Mouse (Mus musculus) embryonic facial prominence, embryonic 11.5 days (tissue): ENCODE data around the gene Mllt11. TPM values are rescaled to one million over a fixed set of nuclear protein-coding genes. Genes with fewer than 3 reads are reported as not detected.
A peak's percentile ranks its signal among the peaks of the same experiment; 100 is the strongest.

Experiments used
- ATAC-seq: fragments of 200-750 bp; cut with Nextera tagmentation; replicated peaks from 2 replicates; pipeline ENCODE4 v1.8.0; 2017; ENCODE audit warnings: low read depth; ENCODE audit not compliant: insufficient number of reproducible peaks, low FRiP score, low TSS enrichment
- DNase-seq: peaks from one replicate; pipeline ENCODE4 v3.0.0-alpha.2; 2015; ENCODE audit warnings: low spot score
- H3K27ac ChIP-seq: fragments of 300-500 bp; sonication (generic); replicated peaks from 2 replicates; pipeline ENCODE4 v1.5.1; 2014; ENCODE audit warnings: mild to moderate bottlenecking, low read depth, low read length, control low read depth
- H3K27me3 ChIP-seq: fragments of 300-500 bp; sonication (generic); 2 replicates; pipeline ENCODE4 v1.6.1; 2014; ENCODE audit warnings: mild to moderate bottlenecking, low read length, moderate library complexity, mixed read lengths; ENCODE audit not compliant: control insufficient read depth, insufficient read depth
- H3K36me3 ChIP-seq: fragments of 300-500 bp; sonication (generic); replicated peaks from 2 replicates; pipeline ENCODE4 v1.6.1; 2014; ENCODE audit warnings: low read depth, mild to moderate bottlenecking, low read length, moderate library complexity, mixed read lengths; ENCODE audit not compliant: control insufficient read depth, insufficient read depth
- H3K4me1 ChIP-seq: fragments of 300-500 bp; sonication (generic); 2 replicates; pipeline ENCODE4 v1.6.1; 2014; ENCODE audit warnings: low read length, mixed read lengths; ENCODE audit not compliant: control insufficient read depth, insufficient read depth
- H3K4me2 ChIP-seq: fragments of 300-500 bp; sonication (generic); 2 replicates; pipeline ENCODE4 v1.6.1; 2014; ENCODE audit warnings: low read depth, mild to moderate bottlenecking, control low read depth, low read length, moderate library complexity
- H3K4me3 ChIP-seq: fragments of 300-500 bp; sonication (generic); 2 replicates; pipeline ENCODE4 v1.5.1; 2014; ENCODE audit warnings: low read depth, low read length, control low read depth
- H3K9ac ChIP-seq: fragments of 300-500 bp; sonication (generic); replicated peaks from 2 replicates; pipeline ENCODE4 v1.6.1; 2014; ENCODE audit warnings: mild to moderate bottlenecking, control low read depth, low read length
- H3K9me3 ChIP-seq: fragments of 300-500 bp; sonication (generic); replicated peaks from 2 replicates; pipeline ENCODE4 v1.6.1; 2016; ENCODE audit warnings: mild to moderate bottlenecking, low read length, inconsistent platforms, mixed read lengths; ENCODE audit not compliant: control insufficient read depth
- WGBS: fragments of 180-500 bp; shearing (Covaris S2); extraction: QIAGEN DNeasy Blood & Tissue Kit; methylation state at CpG from one replicate; pipeline ENCODE4 v1.1.7; 2014; 5-methylcytosine and 5-hydroxymethylcytosine counted together
- polyA plus RNA-seq: library from polyadenylated mRNA; unstranded; fragments of >200 nt; fragmentation: Nextera tagmentation; extraction: Ambion mirVana; gene quantifications from 2 replicates; pipeline ENCODE4 v1.2.1, GENCODE M21; 2014

The Mllt11 gene
- polyA plus RNA-seq, 1 experiment from 2014 or later = 52.9 TPM

DNA sequence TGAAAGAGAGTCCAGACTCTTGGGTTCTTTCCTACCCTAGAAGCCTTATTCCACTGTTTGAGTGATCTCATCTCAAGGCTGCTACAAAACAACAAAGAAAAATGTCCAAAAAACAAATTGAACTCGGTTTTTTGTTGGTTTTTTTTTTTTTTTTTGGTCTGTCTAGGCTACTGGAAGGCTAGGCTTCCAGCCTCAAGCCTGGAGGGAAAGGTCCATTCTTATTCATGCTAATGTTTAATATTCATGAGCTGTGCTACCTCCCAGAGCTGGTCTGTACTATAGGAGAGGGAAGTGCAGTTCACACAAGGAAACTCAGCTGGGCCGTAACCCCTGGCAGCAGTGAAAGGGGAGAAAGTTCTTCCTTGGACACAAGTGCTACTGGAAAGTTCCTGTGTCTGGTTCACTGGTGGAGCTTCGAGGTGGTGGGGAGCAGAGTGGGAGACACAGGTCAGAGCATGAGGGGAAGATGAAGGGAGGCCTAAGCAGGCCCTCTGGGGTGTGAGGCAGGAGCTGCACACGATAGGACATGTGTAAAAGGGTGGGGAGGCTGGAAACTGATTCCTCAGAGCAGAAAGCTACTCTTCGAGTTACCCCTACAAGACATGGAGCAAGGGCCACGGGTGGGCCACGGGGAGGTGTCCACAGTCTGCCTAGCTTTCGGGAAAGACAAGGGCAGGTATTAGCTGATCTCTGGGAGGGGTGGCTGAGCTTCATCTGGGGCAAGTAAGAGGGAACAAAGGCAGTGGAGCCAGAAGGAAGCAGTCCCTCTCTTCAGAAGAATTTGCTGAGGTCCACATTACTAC is 1.3 kb downstream of the Mllt11 start:
- peak overlapping the region; percentile 31; the same call in 1 of the 2 replicates for H3K27ac ChIP-seq
- no peaks in the 10 kb centered on the region for H3K27me3 ChIP-seq
- peak overlapping the region; percentile 63 for H3K4me3 ChIP-seq
- 39% methylated on average over 8 of the region's 8 CpGs for WGBS
- H3K4me2 ChIP-seq = peak overlapping the region; percentile 89
- no peak for DNase-seq
- H3K4me1 ChIP-seq = peaks cover 4% of the 10 kb centered on the region
- H3K9ac ChIP-seq = peak overlapping the region; percentile 49
- no peaks in the 10 kb centered on the region for H3K9me3 ChIP-seq
- ATAC-seq = no peak
- H3K36me3 ChIP-seq = peaks cover 5% of the 10 kb centered on the region

- Histone ChIP-seq H3K9me3 (no peaks in the 10 kb centered on the region), H3K27ac (peak overlapping the region; percentile 85), H3K36me3 (peaks cover 8% of the 10 kb centered on the region), H3K27me3 (no peaks in the 10 kb centered on the region), H3K4me1 (peaks cover 4% of the 10 kb centered on the region), H3K9ac (peak overlapping the region; percentile 82), H3K4me2 (peak overlapping the region; percentile 89), H3K4me3 (peak overlapping the region; percentile 63)
- DNase-seq (no peak), ATAC-seq (0 out of 2 replicates have a peak, but pooled peaks have one; percentile 15)
- under 1% methylated on average over 13 of the region's 13 CpGs for WGBS
Measured at GRCm38 (mm10) chr3:95229781-95230494, 2.0 kb downstream of the Mllt11 start.

DNA sequence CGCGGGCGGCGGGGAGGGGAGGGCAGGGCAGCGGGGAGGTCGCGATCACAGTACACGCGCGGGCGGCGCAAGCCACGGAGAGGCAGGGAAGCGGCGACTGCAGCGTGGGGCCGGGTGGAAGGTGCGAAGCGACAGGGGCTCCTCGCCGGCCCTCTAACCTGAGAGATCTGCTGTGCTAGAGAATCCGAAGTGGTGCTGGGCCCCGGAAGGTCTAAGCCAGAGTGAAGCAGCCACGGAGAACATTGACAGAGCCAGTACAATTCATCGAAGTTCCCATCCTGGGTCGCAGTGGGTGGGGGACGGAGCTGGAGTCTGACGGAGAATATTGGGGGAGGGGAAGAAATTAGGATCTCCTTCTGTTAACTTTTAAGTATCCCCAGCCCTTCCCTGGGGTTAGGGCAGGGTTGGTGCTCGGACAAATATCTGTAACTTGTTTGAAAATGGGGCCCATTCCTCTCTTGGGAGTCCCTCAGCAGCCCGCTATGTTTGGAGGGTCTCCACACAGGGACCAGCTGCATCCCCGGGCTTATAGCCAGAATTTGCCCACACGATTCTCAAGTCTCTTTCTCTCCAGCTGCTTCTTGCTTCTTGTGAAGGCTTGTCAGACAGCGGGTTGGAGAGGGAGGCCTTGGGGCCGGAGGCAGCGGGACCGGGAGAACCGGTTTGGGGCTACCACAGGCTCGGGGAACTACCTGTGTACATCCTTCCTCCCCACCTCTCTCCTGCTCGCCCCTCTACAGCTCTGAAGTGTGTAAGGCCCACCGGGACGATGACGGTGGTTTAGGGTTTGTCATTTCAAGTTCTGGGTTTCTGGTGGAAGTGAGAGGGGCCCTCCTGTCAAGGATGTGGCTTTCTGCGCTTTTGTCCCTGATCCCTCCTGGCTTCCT is 2.8 kb downstream of the Mllt11 start:
- 1% methylated on average over 42 of the region's 43 CpGs for WGBS
- DNase-seq = peak; percentile 60
- H3K4me1 ChIP-seq = peaks cover 4% of the 10 kb centered on the region
- ATAC-seq = 0 out of 2 replicates have a peak, but pooled peaks have one; percentile 16
- peak overlapping the region; percentile 85 for H3K27ac ChIP-seq
- H3K27me3 ChIP-seq = no peaks in the 10 kb centered on the region
- H3K9ac ChIP-seq = peak overlapping the region; percentile 82
- H3K9me3 ChIP-seq = no peaks in the 10 kb centered on the region
- peaks cover 8% of the 10 kb centered on the region for H3K36me3 ChIP-seq
- H3K4me3 ChIP-seq = peak overlapping the region; percentile 63
- H3K4me2 ChIP-seq = peak overlapping the region; percentile 89

- Histone ChIP-seq H3K9me3 (no peaks in the 10 kb centered on the region), H3K4me1 (peaks cover 4% of the 10 kb centered on the region), H3K4me3 (peak within 1 kb of the TSS; percentile 63), H3K4me2 (peak within 1 kb of the TSS; percentile 89), H3K27me3 (no peaks in the 10 kb centered on the region), H3K9ac (peak within 1 kb of the TSS; percentile 82), H3K36me3 (peaks cover 6% of the 10 kb centered on the region), H3K27ac (peak within 1 kb of the TSS; percentile 85)
- WGBS = 1% methylated on average over 64 of the region's 64 CpGs
- peak; percentile 92 for DNase-seq
- ATAC-seq = peak; percentile 79
Measured at GRCm38 (mm10) chr3:95228148-95228893, 3.6 kb downstream of the Mllt11 start, which contains the start of gene Cdc42se1. Gene Cdc42se1 (plus strand): TSS chr3:95228732.

GRCm38 (mm10) chr3:95227214-95227613 is 4.8 kb downstream of the Mllt11 start:
- H3K27ac ChIP-seq = no peak overlapping the region
- peaks cover 4% of the 10 kb centered on the region for H3K36me3 ChIP-seq
- DNase-seq (no peak), ATAC-seq (no peak)
- H3K4me3 ChIP-seq = peak overlapping the region; percentile 63
- no peaks in the 10 kb centered on the region for H3K27me3 ChIP-seq
- peaks cover 4% of the 10 kb centered on the region for H3K4me1 ChIP-seq
- 33% methylated on average over 1 of the region's 1 CpGs for WGBS
- H3K9me3 ChIP-seq = no peaks in the 10 kb centered on the region
- peak overlapping the region; percentile 54 for H3K9ac ChIP-seq
- H3K4me2 ChIP-seq = peak overlapping the region; percentile 89

- peak; percentile 64 for DNase-seq
- ATAC-seq = no peak
- peaks cover 4% of the 10 kb centered on the region for H3K36me3 ChIP-seq
- no peaks in the 10 kb centered on the region for H3K9me3 ChIP-seq
- H3K4me2 ChIP-seq = no peak overlapping the region
- WGBS = 34% methylated on average over 6 of the region's 6 CpGs
- no peak overlapping the region; the same call in 1 of the 2 replicates for H3K9ac ChIP-seq
- H3K4me3 ChIP-seq = no peak overlapping the region
- no peaks in the 10 kb centered on the region for H3K27me3 ChIP-seq
- no peaks in the 10 kb centered on the region for H3K4me1 ChIP-seq
- H3K27ac ChIP-seq = no peak overlapping the region
Measured at GRCm38 (mm10) chr3:95224295-95224694, 7.7 kb downstream of the Mllt11 start.

- peaks cover 4% of the 10 kb centered on the region for H3K36me3 ChIP-seq
- no peak overlapping the region for H3K4me2 ChIP-seq
- DNase-seq (no peak), ATAC-seq (no peak)
- no peaks in the 10 kb centered on the region for H3K27me3 ChIP-seq
- 93% methylated on average over 2 of the region's 2 CpGs for whole genome bisulfite sequencing
- no peaks in the 10 kb centered on the region for H3K4me1 ChIP-seq
- no peak overlapping the region for H3K9ac ChIP-seq
- no peak overlapping the region for H3K27ac ChIP-seq
- H3K9me3 ChIP-seq = no peaks in the 10 kb centered on the region
- H3K4me3 ChIP-seq = no peak overlapping the region
Measured at GRCm38 (mm10) chr3:95223041-95223440, 8.9 kb downstream of the Mllt11 start.
